Mouse (Mus musculus) testis, adult 2 months (tissue): ENCODE results near the gene Igfbp4.

Experiments
- CTCF ChIP-seq: fragments of 200-500 bp; IDR thresholded peaks from 2 replicates; pipeline ENCODE4 v1.5.1; 2012; ENCODE audit warnings: low read depth, mild to moderate bottlenecking, inconsistent platforms, low read length, moderate library complexity; ENCODE audit not compliant: control insufficient read depth, insufficient read depth, insufficient replicate concordance
- POLR2A ChIP-seq: fragments of 200-500 bp; IDR thresholded peaks from 2 replicates; pipeline ENCODE4 v1.6.1; 2012; ENCODE audit warnings: low read depth, mild to moderate bottlenecking, inconsistent platforms, low read length, moderate library complexity; ENCODE audit not compliant: control insufficient read depth

DNA sequence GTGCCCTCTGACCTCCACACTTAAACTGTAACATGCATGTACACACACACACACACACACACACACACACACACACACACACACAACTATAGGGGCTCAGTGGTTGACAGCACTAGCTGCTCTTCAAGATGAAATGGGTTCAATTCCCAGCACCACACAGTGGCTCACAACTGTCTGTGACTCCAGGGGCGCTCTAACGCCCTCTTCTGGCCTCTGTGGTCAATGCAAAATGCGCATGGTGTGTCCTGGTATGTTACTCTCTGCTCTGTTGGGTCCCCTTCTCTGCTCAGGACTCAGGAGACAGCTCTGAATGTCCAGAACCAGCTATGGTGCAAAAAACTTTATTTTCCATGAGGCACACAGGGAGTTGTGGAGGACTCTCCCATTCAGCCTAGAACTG, 24.3 kb downstream of the Igfbp4 start:
- TF ChIP-seq CTCF (peak; percentile 21; the same call in 1 of the 2 replicates), POLR2A (no peak)
